Mouse (Mus musculus) MEL (cell line): ENCODE data around the gene Rp9. TPM values are rescaled to one million over a fixed set of nuclear protein-coding genes. Genes with fewer than 3 reads are reported as not detected.

Experiments used
- DNase-seq: peaks from one replicate; pipeline ENCODE4 v3.0.0; 2011; ENCODE audit warnings: low read depth, low spot score
- H3K27ac ChIP-seq: 2 replicates; pipeline ENCODE4 v1.5.1; 2012; ENCODE audit warnings: low read depth, mild to moderate bottlenecking, control low read depth, low read length, moderate library complexity; ENCODE audit not compliant: control insufficient read depth
- H3K27me3 ChIP-seq, 2 experiments: fragments of 150-350 bp in 1 of 2; sonication (generic) in 1 of 2; 2 replicates each; pipeline ENCODE4 v1.6.1; 2012; ENCODE audit warnings: low read length in 2 of 2, mild to moderate bottlenecking in 2 of 2, improper control_type of control experiment in 1 of 2, moderate library complexity in 1 of 2; ENCODE audit not compliant: insufficient read depth in 2 of 2, control insufficient read depth in 1 of 2
- H3K36me3 ChIP-seq, 2 experiments: 2 replicates each; pipeline ENCODE4 v1.6.1; 2012 to 2014; ENCODE audit warnings: low read length in 2 of 2, improper control_type of control experiment in 1 of 2, inconsistent platforms in 1 of 2, mild to moderate bottlenecking in 1 of 2; ENCODE audit not compliant: insufficient read depth in 2 of 2, control insufficient read depth in 1 of 2
- H3K4me1 ChIP-seq, 2 experiments: fragments of 150-350 bp in 1 of 2; sonication (generic) in 1 of 2; 2 replicates each; pipeline ENCODE4 v1.6.1; 2012; ENCODE audit warnings: low read length in 2 of 2, improper control_type of control experiment in 1 of 2, mild to moderate bottlenecking in 1 of 2; ENCODE audit not compliant: insufficient read depth in 2 of 2, control insufficient read depth in 1 of 2
- H3K4me3 ChIP-seq, 2 experiments: fragments of 150-350 bp in 1 of 2; sonication (generic) in 1 of 2; 2 replicates each; pipeline ENCODE4 v1.5.1; 2012; ENCODE audit warnings: low read depth in 2 of 2, low read length in 2 of 2, mild to moderate bottlenecking in 2 of 2, moderate library complexity in 2 of 2, control low read depth in 1 of 2, improper control_type of control experiment in 1 of 2; ENCODE audit not compliant: control insufficient read depth in 1 of 2, insufficient read depth in 1 of 2
- H3K79me2 ChIP-seq: 2 replicates; pipeline ENCODE4 v1.6.1; 2012; ENCODE audit warnings: mild to moderate bottlenecking, low read length, moderate library complexity; ENCODE audit not compliant: control insufficient read depth, poor library complexity, insufficient read depth
- H3K9ac ChIP-seq: 2 replicates; pipeline ENCODE4 v1.6.1; 2012; ENCODE audit warnings: low read depth, mild to moderate bottlenecking, control low read depth, low read length, moderate library complexity; ENCODE audit not compliant: control insufficient read depth, poor library complexity, severe bottlenecking
- H3K9me3 ChIP-seq: fragments of 150-350 bp; sonication (generic); replicated peaks from 2 replicates; pipeline ENCODE4 v1.6.1; 2012; ENCODE audit warnings: mild to moderate bottlenecking, low read length, improper control_type of control experiment, moderate library complexity; ENCODE audit not compliant: insufficient read depth
- BHLHE40 ChIP-seq: IDR thresholded peaks from 2 replicates; pipeline ENCODE4 v1.6.1; 2012; ENCODE audit warnings: low read depth, mild to moderate bottlenecking, inconsistent platforms, low read length, improper control_type of control experiment, borderline replicate concordance
- CHD1 ChIP-seq: IDR thresholded peaks from 2 replicates; pipeline ENCODE4 v1.6.1; 2012; ENCODE audit warnings: low read depth, mild to moderate bottlenecking, inconsistent platforms, low read length, improper control_type of control experiment
- ELF1 ChIP-seq: IDR thresholded peaks from 2 replicates; pipeline ENCODE4 v1.6.1; 2014; ENCODE audit warnings: low read depth, mild to moderate bottlenecking, inconsistent platforms, low read length, improper control_type of control experiment, moderate library complexity
- EP300 ChIP-seq, 2 experiments: IDR thresholded peaks; 2 replicates each; pipeline ENCODE4 v1.6.1; 2011; ENCODE audit warnings: improper control_type of control experiment in 2 of 2, low read length in 2 of 2, low read depth in 1 of 2, mild to moderate bottlenecking in 1 of 2
- GABPA ChIP-seq: IDR thresholded peaks from 2 replicates; pipeline ENCODE4 v1.6.1; 2012; ENCODE audit warnings: low read depth, mild to moderate bottlenecking, inconsistent platforms, low read length, improper control_type of control experiment, moderate library complexity
- MAFK ChIP-seq: IDR thresholded peaks from 2 replicates; pipeline ENCODE4 v1.6.1; 2011; ENCODE audit warnings: low read depth, mild to moderate bottlenecking, low read length, improper control_type of control experiment, borderline replicate concordance
- MYB ChIP-seq: IDR thresholded peaks from 2 replicates; pipeline ENCODE4 v1.6.1; 2011; ENCODE audit warnings: mild to moderate bottlenecking, low read depth, low read length, improper control_type of control experiment
- NELFE ChIP-seq: IDR thresholded peaks from 2 replicates; pipeline ENCODE4 v1.6.1; 2011; ENCODE audit warnings: low read depth, low read length, improper control_type of control experiment
- NRF1 ChIP-seq: IDR thresholded peaks from 2 replicates; pipeline ENCODE4 v1.6.1; 2014; ENCODE audit warnings: low read depth, mild to moderate bottlenecking, inconsistent platforms, low read length, improper control_type of control experiment, moderate library complexity; ENCODE audit not compliant: poor library complexity, insufficient read depth, severe bottlenecking
- POLR2AphosphoS2 ChIP-seq: IDR thresholded peaks from 2 replicates; pipeline ENCODE4 v1.6.1; 2011; ENCODE audit warnings: low read length, improper control_type of control experiment
- RAD21 ChIP-seq: IDR thresholded peaks from 2 replicates; pipeline ENCODE4 v1.6.1; 2011; ENCODE audit warnings: mild to moderate bottlenecking, low read depth, low read length, improper control_type of control experiment
- TAL1 ChIP-seq: IDR thresholded peaks from 2 replicates; pipeline ENCODE4 v1.6.1; 2012; ENCODE audit warnings: mild to moderate bottlenecking, inconsistent platforms, low read length, moderate library complexity, mixed read lengths
- TBP ChIP-seq: IDR thresholded peaks from 2 replicates; pipeline ENCODE4 v1.8.0; 2011; ENCODE audit warnings: low read depth, low read length, improper control_type of control experiment
- UBTF ChIP-seq: IDR thresholded peaks from 2 replicates; pipeline ENCODE4 v1.6.1; 2012; ENCODE audit warnings: low read depth, mild to moderate bottlenecking, inconsistent platforms, low read length, improper control_type of control experiment, moderate library complexity, borderline replicate concordance; ENCODE audit not compliant: insufficient read depth
- USF2 ChIP-seq, 2 experiments: IDR thresholded peaks; 2 replicates each; pipeline ENCODE4 v1.6.1; 2011 to 2012; ENCODE audit warnings: improper control_type of control experiment in 2 of 2, low read length in 2 of 2, borderline replicate concordance in 1 of 2, inconsistent platforms in 1 of 2, low read depth in 1 of 2, mild to moderate bottlenecking in 1 of 2; ENCODE audit not compliant: insufficient read depth in 1 of 2
- ZKSCAN1 ChIP-seq: IDR thresholded peaks from 2 replicates; pipeline ENCODE4 v1.6.1; 2012; ENCODE audit warnings: low read depth, mild to moderate bottlenecking, inconsistent platforms, low read length, improper control_type of control experiment, moderate library complexity
- ZNF384 ChIP-seq: IDR thresholded peaks from 2 replicates; pipeline ENCODE4 v1.6.1; 2012; ENCODE audit warnings: low read depth, mild to moderate bottlenecking, inconsistent platforms, low read length, improper control_type of control experiment
- polyA plus RNA-seq, 2 experiments: library from polyadenylated mRNA; stranded (reverse) in 1 of 2; unstranded in 1 of 2; fragments of >175 nt in 1 of 2; fragments of >200 nt in 1 of 2; gene quantifications; 2 replicates each; pipeline versions ENCODE4 v1.2.1 to v1.2.4; 2012; ENCODE audit warnings: low replicate concordance in 2 of 2, low read depth in 1 of 2; ENCODE audit not compliant: insufficient read length in 2 of 2, insufficient read depth in 1 of 2, missing spikeins in 1 of 2
- total RNA-seq: library from RNA; depleted of rRNA; stranded (reverse); fragments of 300-350 nt; gene quantifications from 2 replicates; pipeline ENCODE4 v1.2.3, GENCODE M21; 2012

The Rp9 gene
- total and polyA plus RNA-seq, 3 experiments = 225 to 417 (median 405) TPM

DNA sequence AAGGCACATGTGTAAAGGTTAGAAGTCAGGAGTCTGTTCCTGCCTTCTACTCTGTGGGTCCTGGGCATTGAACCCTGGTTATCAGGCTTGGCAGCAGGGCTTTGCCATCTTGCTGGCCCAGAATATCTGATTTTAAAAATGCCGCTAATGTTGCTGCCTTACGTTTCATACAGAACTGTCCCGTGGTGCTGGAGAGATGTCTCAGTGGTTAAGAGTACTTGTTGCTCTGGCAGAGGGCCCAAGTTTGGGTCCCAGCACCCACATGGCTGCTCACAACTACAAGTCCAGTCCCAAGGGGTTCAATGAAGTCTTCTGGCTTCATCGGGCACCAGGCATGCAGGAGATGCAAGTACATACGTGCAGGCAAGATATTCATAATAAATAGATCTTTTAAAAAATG lies 3.3 kb downstream of the Rp9 start:
- H3K9ac ChIP-seq = no peak overlapping the region
- H3K79me2 ChIP-seq = peaks cover 27% of the 10 kb centered on the region
- peaks cover 11 to 26% of the 10 kb centered on the region in 2 experiments for H3K36me3 ChIP-seq
- H3K9me3 ChIP-seq = no peaks in the 10 kb centered on the region
- peak; percentile 54 for DNase-seq
- H3K27me3 ChIP-seq = no peaks in the 10 kb centered on the region
- peaks cover 7 to 10% of the 10 kb centered on the region in 2 experiments; a peak in 3 of 4 replicates for H3K4me1 ChIP-seq
- H3K4me3 ChIP-seq = no peak overlapping the region
- H3K27ac ChIP-seq = no peak overlapping the region
- TF ChIP-seq NRF1 (no peak), TAL1 (no peak), USF2 (IDR thresholded peaks at IDR 0.05; ENCODE audit: borderline replicate concordance in 1 of 2, insufficient read depth in 1 of 2, low read depth in 1 of 2, low read length in 2 of 2) (no peak), POLR2AphosphoS2 (no peak), ZNF384 (no peak), NELFE (no peak), ELF1 (no peak), MAFK (no peak), UBTF (no peak), RAD21 (no peak), BHLHE40 (no peak), ZKSCAN1 (no peak), CHD1 (no peak), MYB (no peak)

DNA sequence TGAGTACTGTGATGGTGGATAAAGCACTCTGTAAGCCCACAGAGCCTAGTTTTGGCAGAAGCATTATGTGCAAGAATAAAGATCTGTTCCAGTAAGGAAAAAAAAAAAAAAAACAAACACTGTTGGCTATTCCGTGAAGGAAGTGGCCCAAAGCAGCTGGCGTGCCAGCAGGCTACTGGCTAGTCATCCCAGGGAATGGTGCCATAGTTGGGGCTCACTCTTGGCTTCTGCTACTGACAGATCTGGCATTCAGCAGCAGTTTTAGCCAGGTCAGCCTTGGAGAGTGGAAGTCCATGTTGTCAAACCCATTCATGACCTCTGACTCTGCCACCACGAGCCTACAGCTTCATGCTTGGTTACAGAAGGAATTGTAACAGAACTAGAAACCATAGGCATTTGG lies 7.6 kb downstream of the Rp9 start:
- Histone ChIP-seq H3K4me3 (no peak overlapping the region), H3K27me3 (no peaks in the 10 kb centered on the region), H3K27ac (no peak overlapping the region), H3K9me3 (no peaks in the 10 kb centered on the region), H3K79me2 (peaks cover 16% of the 10 kb centered on the region), H3K4me1 (peaks cover 4 to 5% of the 10 kb centered on the region in 2 experiments; a peak in 3 of 4 replicates), H3K36me3 (peaks cover 6 to 60% of the 10 kb centered on the region in 2 experiments; a peak in 3 of 4 replicates), H3K9ac (no peak overlapping the region)
- TF ChIP-seq EP300 (IDR thresholded peaks at IDR 0.05; ENCODE audit: low read depth in 1 of 2, low read length in 2 of 2) (no peak), GABPA (no peak), RAD21 (no peak), MAFK (no peak), ELF1 (no peak), ZKSCAN1 (no peak), ZNF384 (no peak), TBP (no peak)
- no peak for DNase-seq
